Mouse (Mus musculus) bone marrow macrophage, adult 2 months (primary cell): ENCODE measurements around the gene Erc2.

ENCODE experiments used
- CTCF ChIP-seq: IDR thresholded peaks from 2 replicates; pipeline ENCODE4 v1.5.1; 2012; ENCODE audit warnings: low read depth, mild to moderate bottlenecking, low read length, moderate library complexity
- POLR2A ChIP-seq: IDR thresholded peaks from 2 replicates; pipeline ENCODE4 v1.6.1; 2012; ENCODE audit warnings: mild to moderate bottlenecking, low read depth, low read length, borderline replicate concordance

GRCm38 (mm10) chr14:27933533-27933932 is 311.3 kb downstream of the Erc2 start:
- TF ChIP-seq POLR2A (no peak), CTCF (no peak)
